Mouse (Mus musculus): ENCODE measurements around the gene Pex7. TPM values are rescaled to one million over a fixed set of nuclear protein-coding genes. Genes with fewer than 3 reads are reported as not detected.

The Pex7 gene
- 31.8 and 36.1 TPM in 2 replicates for polyA plus RNA-seq (2012; rRNA removed)

- DNase-seq (ENCODE audit: extremely low spot score in 1 of 2, low spot score in 1 of 2) = peak; percentile 90 to 97
These were observed at the start of gene Pex7 for GRCm38 (mm10) chr10:19907246-19907804. TSS of gene Pex7 (minus strand) at chr10:19907689.

DNA sequence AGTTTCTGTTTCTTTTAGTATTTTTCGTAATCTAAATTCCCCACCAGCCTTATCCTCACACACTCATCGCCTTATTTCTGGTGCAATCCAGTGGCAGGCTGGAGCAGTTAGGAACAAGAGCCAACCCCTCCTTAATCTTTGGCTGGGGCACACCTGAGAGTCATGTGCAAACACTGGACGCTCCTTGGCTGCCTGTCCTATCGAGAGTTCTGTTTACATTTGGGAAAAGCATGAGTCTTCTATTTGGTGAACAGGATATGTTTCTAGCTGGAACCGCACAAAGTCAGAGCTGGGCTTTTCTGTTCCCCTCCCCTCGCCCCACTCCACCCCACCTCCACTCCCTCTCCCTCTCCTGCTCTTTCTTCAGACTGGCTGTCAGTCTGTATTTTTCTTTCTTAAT, 49.3 kb upstream of the Pex7 start:
- no peak for DNase-seq (ENCODE audit: extremely low spot score in 1 of 2, low spot score in 1 of 2)

DNA sequence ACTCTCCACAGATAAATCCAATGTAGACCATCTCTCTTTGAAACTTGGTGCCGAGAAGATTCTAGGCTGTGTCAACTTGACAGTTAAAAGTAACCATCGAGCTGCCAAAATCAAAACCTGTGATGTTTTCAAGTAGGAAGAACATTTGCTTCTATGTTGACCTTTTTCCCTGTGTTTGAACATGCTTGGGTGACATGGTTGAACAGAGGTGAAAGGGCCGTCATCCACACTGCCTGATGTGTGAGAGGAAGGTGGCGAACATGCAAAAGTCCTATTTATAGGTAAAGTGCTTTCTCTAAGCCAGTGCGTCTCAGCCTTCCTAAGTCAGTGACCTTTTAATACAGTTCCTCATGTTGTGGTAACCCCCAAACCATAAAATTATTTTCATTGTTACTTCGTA, 48.3 kb upstream of the Pex7 start:
- no peak for DNase-seq (ENCODE audit: extremely low spot score in 1 of 2, low spot score in 1 of 2)

DNA sequence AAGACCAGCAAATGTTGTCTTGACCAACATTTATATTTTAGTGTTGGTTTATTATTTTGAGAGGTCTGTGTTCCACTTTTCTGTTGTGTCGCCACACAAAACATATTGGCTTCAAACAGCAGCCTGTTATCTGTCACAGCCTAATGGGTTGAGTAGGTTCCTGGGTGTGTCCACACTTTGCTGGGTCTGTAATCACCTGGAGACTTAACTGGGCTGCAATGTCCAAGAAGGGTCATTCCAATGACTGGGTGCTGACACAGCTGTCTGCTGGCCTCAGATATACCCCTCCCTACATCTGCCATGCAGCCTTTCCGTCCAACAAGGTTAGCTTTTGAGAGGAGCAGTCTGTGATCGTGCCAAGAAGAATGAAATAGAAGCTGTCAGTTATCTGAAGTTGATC, 47.1 kb upstream of the Pex7 start:
- DNase-seq (ENCODE audit: extremely low spot score in 1 of 2, low spot score in 1 of 2) = no peak

DNA sequence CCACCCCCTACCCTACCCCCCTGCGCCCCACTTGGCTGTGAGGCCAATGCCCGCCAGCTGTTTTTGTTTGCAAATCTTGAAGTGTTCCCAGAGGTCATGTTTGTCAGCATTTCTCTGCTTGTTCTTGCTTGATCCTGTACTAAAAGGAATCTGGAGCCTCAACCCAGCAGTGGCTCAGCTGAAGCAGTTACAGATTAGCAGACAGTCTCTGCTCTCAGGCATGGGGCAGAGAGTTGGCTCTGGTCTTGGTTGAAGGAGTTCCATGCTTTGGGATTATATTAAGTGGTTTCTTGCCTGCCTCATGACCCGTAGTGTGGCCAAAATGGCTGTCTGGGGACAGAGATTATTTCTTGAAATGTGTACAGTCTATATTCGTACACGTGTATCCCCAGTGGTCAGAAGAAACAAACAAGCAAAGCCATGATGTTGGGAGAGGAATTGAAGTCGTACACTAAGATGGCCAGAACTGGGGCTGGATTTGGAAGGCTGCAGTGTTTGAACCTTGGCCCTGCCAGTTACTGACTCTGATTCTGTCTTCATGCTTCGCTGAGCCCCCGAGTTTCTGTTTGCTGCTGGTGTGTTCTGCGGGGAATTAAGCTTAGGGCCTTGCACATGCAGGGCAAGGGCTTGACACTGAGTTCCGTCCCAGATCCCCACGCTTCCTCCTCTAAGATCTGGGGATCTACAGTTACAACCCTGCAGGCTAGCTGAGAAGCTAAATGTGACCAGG, 45.7 kb upstream of the Pex7 start:
- DNase-seq (ENCODE audit: extremely low spot score in 1 of 2, low spot score in 1 of 2) = no peak

DNA sequence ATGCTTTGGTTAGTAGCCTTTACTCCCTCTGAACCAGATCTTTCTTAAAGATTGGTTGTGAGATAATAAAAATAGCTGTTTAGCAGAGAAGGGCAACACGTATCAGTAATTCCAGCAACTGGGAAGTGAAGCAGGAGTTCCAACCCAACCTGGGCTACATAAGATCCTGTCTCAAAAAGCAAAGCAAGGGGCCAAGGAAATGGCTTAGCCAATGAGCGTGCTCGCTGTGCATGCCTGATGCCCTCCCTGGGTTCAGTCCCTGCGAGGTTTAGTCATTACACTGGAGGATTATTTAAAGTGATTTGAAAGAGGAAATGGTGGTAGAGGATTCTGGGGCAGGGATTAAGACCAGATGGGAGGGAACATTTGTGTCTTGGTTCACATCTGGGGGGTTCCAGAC, 41.6 kb upstream of the Pex7 start:
- no peak for DNase-seq (ENCODE audit: extremely low spot score in 1 of 2, low spot score in 1 of 2)

DNA sequence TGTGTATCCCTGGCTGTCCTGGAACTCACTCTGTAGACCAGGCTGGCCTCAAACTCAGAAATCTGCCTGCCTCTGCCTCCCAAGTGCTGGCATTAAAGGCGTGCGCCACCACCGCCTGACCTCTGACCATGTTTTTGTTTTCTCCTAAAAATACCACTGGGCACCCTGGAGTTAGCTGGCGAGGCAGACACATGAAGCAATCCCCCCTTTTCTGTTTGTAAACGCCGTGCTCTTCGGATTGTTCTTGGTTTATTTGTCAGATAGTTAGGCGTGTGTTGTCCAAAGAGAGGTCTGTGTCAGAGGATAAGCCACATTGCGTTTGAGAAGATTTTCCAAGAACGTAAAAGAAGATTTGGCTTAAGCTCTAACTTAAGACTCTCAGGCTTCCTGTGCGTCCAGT, 40.9 kb upstream of the Pex7 start:
- DNase-seq (ENCODE audit: extremely low spot score in 1 of 2, low spot score in 1 of 2) = no peak

DNA sequence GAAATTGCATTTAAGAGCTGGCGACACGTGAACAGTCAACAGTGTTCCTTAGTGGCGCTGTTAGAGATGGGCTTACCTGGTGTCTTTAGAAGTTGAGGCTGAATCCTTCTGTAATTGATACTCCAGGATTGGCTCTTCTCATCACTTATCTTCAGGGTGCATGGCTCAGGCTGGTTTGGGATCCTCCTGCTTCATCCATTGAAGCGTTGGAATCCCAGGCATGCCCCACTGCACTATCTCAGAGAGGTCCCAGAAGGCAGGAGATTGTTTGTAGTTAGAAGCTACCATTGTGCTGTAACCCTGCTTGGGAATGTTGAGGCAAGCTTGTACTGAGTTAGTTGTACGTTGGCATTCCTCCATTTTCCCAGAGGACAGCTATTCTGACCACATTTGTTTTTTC, 40.4 kb upstream of the Pex7 start:
- DNase-seq (ENCODE audit: extremely low spot score in 1 of 2, low spot score in 1 of 2) = no peak

GRCm38 (mm10) chr10:19947441-19947840, 40.0 kb upstream of the Pex7 start:
- DNase-seq (ENCODE audit: extremely low spot score in 1 of 2, low spot score in 1 of 2) = no peak

- DNase-seq (ENCODE audit: extremely low spot score in 1 of 2, low spot score in 1 of 2) = no peak
These were observed 39.2 kb upstream of the Pex7 start for GRCm38 (mm10) chr10:19946644-19947043.

GRCm38 (mm10) chr10:19945651-19946050, 38.2 kb upstream of the Pex7 start:
- DNase-seq (ENCODE audit: extremely low spot score in 1 of 2, low spot score in 1 of 2) = no peak

GRCm38 (mm10) chr10:19942621-19943020, 35.1 kb upstream of the Pex7 start:
- DNase-seq (ENCODE audit: extremely low spot score in 1 of 2, low spot score in 1 of 2) = no peak

DNA sequence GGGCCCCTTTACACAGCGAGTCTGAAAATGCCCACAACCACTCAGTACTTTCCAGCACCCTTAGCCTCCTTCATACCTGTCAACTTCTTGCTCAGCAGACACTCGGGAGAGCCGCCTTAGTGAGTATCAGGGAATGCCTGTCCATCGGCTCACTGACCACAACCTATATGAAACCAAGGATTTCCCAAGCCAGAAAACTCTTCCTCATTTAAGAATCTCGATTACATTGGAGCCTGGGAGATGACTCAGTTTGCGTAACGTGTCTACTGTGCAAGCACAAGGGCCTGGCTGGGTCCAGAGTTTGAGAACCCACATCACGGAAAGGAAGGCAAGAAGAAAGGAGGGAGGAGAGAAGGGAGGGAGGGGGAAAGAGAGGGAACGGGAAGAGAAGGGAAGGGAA, 34.4 kb upstream of the Pex7 start:
- DNase-seq (ENCODE audit: extremely low spot score in 1 of 2, low spot score in 1 of 2) = no peak

GRCm38 (mm10) chr10:19941063-19941462, 33.6 kb upstream of the Pex7 start:
- peak; percentile 50 to 70 for DNase-seq (ENCODE audit: extremely low spot score in 1 of 2, low spot score in 1 of 2)

DNA sequence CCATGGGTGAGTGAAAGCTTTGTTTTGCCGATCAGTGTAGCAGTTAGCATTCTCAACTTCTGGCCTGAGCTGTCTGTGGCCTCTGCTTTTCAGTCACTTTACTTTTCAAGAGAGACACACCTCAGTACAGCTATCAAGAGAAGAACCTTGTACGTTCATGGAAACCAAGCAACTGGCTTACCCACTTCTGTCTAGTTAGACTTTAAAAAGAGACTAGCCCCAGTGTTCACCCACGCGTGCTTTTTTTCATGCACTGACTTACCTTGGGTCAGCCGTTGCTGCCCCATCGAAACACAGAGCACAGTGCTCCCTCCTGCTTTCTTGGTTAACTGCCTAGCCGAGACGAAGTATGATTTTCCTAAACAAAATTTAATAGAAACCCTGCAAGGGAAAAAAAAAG, 33.1 kb upstream of the Pex7 start:
- peak in 1 of 2 experiments; percentile 25 for DNase-seq (ENCODE audit: extremely low spot score in 1 of 2, low spot score in 1 of 2)

GRCm38 (mm10) chr10:19940127-19940526, 32.6 kb upstream of the Pex7 start:
- DNase-seq (ENCODE audit: extremely low spot score in 1 of 2, low spot score in 1 of 2) = no peak

DNA sequence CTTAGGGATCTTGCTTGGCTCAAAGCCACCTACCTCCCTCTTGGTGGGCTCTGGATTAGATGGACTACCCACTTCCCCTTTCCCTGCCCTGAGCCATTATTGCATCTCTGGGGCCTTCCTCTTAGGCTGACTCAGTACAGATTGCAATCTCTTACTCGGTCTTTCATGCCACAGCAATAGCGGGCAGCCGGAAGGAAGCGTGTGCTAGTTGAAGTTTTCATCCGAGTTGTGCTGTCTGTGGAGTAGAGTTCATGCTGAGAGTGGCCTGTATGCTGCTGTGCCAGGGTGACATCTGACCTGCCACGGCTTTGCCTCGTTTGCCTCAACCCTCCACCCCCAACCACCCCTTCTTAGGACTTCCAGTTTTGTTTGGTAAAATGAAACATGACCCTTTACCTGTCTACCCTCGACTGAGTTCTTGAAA, 31.8 kb upstream of the Pex7 start:
- DNase-seq (ENCODE audit: extremely low spot score in 1 of 2, low spot score in 1 of 2) = no peak

DNA sequence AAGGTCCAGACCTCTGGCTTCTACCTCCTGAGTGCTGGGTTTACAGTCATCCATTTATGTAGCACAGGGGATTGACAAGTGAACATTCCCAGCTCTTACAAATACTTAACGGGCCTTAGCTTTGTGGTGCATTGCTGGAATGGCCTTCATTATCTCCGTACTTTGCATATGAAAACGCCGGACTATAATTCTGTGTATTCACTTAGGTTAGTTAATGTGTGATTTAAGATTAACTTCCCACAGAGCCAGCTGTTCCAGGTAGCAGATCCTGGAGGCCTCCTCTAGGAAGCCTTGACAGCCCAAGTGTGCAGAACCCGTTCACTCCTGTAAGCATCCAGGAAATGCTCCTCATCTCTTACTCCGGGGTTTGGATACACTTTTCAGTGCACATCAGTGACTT, 31.2 kb upstream of the Pex7 start:
- no peak for DNase-seq (ENCODE audit: extremely low spot score in 1 of 2, low spot score in 1 of 2)

DNA sequence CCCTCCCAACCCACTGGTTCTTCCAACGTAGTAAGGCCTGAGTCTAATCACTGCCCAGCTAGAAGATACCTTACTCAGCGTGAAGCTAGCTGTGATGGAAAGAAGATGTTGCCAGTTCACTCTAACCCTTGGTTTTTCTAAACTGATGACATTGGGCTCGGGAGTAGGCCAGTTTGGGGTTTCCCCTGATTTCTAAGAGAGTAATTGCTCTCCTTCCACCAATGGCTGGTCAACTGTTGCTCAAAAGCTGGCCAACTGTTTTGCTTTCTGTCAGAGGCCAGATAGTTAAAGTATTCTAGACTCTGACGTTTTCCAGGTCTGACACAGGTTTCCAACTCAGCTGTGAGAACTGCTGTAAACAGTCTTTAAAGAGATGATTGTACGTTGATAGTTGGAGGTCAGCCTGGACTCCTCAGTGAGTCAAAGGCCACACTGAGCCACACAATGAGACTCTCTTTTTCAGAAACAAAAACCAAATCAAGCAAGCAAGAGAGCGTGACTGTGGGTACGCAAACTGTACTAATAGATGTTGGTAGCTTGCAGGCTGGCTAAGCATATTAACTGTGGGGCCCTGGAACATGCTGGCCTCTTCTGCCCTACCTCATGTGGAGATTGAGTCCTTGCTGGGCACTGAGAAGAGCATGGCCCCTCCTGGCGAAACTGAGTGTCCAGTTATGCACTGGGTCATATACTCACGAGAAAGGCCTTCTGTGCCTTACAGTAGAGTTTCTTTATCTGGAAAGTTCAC, 29.6 kb upstream of the Pex7 start:
- no peak for DNase-seq (ENCODE audit: extremely low spot score in 1 of 2, low spot score in 1 of 2)

DNA sequence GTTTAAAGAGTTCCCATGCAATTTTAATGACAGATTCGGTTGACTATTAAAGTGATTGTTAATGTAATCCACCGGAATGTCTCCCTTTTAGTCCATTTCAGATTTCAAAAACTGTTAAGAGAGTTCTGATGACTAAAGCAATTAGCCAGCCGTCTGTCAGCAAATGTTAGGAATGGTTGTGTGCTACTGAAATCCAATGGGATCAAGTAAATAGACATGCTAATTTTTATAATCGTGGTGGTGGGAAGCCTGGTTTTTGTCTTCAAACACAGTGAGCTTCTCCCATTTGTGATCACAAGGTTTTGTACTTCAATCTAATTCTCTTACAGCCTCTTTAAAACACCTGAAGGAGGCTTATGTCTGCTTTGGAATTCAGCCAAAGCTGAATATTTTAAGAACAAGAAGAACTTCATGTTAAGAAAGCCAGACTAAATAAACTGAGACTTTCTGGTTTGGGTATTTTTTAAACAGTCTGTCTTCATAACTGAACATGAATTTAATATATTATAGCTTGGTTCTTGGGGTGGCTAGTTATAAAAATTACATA, 28.4 kb upstream of the Pex7 start:
- DNase-seq (ENCODE audit: extremely low spot score in 1 of 2, low spot score in 1 of 2) = no peak

DNA sequence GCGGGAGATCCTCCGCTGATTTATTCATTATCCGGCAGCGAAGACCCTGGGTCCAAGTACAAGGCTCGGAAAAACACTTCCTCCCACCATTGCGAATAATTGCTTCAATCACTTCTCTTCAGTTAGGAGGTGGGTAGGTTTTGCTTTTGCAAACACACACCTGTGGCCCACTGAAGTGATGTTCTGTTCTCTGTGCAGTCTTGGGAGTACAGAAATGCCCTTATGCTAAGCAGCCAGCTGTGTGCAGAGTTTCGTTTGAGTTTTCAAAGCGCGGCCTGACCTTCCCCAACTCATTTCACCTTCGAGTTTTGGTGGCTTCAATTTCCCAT, 27.8 kb upstream of the Pex7 start:
- DNase-seq (ENCODE audit: extremely low spot score in 1 of 2, low spot score in 1 of 2) = no peak
